Mouse (Mus musculus): ENCODE measurements around the gene Scgb1b11.
"Not testable (repeated sequence)": the region's sequence is repeated elsewhere in the genome, so short reads cannot be mapped to it uniquely, and the experiment has no call there.

Scgb1b11 gene

DNA sequence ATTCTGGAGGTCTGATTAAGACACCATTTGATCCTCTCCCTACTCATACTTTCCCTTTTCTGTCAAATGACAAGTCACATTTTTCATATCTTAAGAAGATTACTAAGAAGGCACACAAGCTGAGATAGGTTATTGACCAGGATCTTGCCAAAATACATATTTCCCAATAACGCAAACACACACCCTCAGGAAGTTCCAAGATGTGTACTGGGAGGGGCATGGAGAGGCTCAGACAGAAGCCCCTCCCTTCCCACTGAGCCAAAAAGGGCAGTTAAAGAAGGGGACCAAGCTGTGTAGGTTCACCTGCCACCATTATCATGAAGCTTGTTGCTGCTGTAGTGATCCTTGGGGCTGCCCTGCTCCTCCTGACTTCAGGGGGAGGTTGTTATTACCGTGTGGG is at the start of gene Scgb1b11:
TSS of gene Scgb1b11 (plus strand) at position 301 of the 400 bp plus-strand sequence.
- not testable (repeated sequence) for DNase-seq (ENCODE audit: low spot score)

DNA sequence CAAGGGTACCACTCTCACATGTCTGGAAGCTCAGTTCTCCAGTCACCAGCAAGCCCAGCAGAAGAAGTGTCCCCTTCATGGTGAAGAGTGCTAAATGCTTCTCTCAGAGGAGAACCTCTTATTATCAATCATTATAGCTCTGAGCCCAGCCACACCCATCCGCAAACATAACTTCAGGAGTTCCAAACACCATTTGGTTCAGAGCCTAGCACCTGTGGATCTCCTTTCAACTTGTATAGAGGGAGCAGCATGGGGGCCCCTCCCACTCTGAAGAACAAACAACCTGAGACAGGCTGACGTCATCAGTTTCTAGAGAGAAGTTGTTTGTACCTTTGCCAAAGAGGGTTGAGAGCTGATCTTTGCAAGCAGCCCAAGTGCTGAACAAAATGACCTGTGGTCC is 11.6 kb upstream of the Scgb1b11 start, which contains the start of gene Scgb2b11:
TSS of gene Scgb2b11 (minus strand) at position 101 of the 400 bp plus-strand sequence.
- not testable (repeated sequence) for DNase-seq (ENCODE audit: low spot score)

Measured in ovary, postnatal 14 days (tissue).